Mouse (Mus musculus) MEL (cell line): ENCODE measurements around the gene St7.

ENCODE experiments used
- MXI1 ChIP-seq: IDR thresholded peaks from 2 replicates; pipeline ENCODE4 v1.6.1; 2011; ENCODE audit warnings: mild to moderate bottlenecking, low read depth, low read length, improper control_type of control experiment
- NRF1 ChIP-seq: IDR thresholded peaks from 2 replicates; pipeline ENCODE4 v1.6.1; 2014; ENCODE audit warnings: low read depth, mild to moderate bottlenecking, inconsistent platforms, low read length, improper control_type of control experiment, moderate library complexity; ENCODE audit not compliant: poor library complexity, insufficient read depth, severe bottlenecking
- POLR2A ChIP-seq, 2 experiments: IDR thresholded peaks; 2 replicates each; pipeline ENCODE4 v1.6.1; 2011 to 2012; ENCODE audit warnings: low read length in 2 of 2, mild to moderate bottlenecking in 2 of 2, control low read depth in 1 of 2, improper control_type of control experiment in 1 of 2, low read depth in 1 of 2, moderate library complexity in 1 of 2; ENCODE audit not compliant: control insufficient read depth in 1 of 2, insufficient read depth in 1 of 2, poor library complexity in 1 of 2
- ZC3H11A ChIP-seq: IDR thresholded peaks from 2 replicates; pipeline ENCODE4 v1.6.1; 2012; ENCODE audit warnings: low read depth, mild to moderate bottlenecking, inconsistent platforms, low read length, improper control_type of control experiment

DNA sequence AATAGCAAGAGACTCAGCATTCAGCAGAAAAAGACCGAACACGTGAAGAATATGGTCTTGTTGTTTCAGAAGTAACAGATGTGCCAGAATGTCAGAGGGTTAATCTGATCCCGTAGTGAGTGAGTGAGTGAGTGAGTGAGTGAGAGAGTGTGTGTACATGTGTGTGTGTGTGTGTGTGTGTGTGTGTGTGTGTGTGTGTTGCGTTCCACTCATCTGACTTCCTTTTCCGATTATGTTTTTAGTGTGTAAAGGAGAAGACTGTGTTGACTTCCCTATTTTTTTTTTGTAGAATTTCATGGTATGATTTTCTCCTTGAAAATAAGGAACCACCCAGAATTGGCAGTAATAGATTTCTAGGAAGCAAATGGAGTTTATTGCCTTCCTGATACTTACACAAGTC, 4.1 kb upstream of the St7 start:
- TF ChIP-seq NRF1: no peak
- TF ChIP-seq POLR2A (IDR thresholded peaks at IDR 0.05; ENCODE audit: control insufficient read depth in 1 of 2, insufficient read depth in 1 of 2, low read depth in 1 of 2, low read length in 2 of 2, poor library complexity in 1 of 2): no peak
- TF ChIP-seq MXI1: peak; percentile 66
- TF ChIP-seq ZC3H11A: no peak
